Mouse (Mus musculus) C2C12 (cell line): ENCODE results near the gene Kirrel3.

Source experiments
- CTCF ChIP-seq: IDR thresholded peaks from one replicate; pipeline ENCODE4 v1.5.1; 2011; ENCODE audit not compliant: control insufficient read depth, insufficient read depth, insufficient read length
- FOSL1 ChIP-seq: IDR thresholded peaks from one replicate; pipeline ENCODE4 v1.8.0; 2011; ENCODE audit warnings: mild to moderate bottlenecking, low read length; ENCODE audit not compliant: poor library complexity, insufficient read depth, severe bottlenecking
- MYOD1 ChIP-seq: IDR thresholded peaks from one replicate; pipeline ENCODE4 v1.6.1; 2011; ENCODE audit warnings: low read depth; ENCODE audit not compliant: control insufficient read depth, insufficient read length

DNA sequence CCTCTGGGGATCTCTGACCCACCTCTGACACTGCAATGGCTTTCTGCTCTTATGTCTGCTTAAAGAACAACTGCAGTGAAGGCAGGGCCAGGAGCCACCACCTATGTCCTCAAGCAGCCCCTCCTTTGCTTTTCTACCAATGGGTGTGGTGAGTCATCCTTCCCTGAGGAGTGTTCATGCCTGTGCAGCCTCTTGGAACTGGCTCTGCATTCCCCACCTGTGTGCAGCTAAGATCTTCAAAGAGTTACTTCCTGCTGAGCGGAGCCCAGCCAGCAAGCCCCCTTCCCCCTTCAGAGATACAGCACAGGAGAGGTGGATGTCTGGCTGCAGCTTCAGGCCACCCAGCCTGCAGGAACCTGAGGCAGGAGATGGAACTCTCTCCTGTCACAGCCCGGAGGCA, 265.2 kb downstream of the Kirrel3 start:
- TF ChIP-seq CTCF = no peak
- no peak for TF ChIP-seq MYOD1
- no peak for TF ChIP-seq FOSL1
